Mouse (Mus musculus) neural tube, embryonic 13.5 days (tissue): ENCODE results near the gene Pinlyp. TPM values are rescaled to one million over a fixed set of nuclear protein-coding genes. Genes with fewer than 3 reads are reported as not detected.

Experiments used
- ATAC-seq: fragments of 200-750 bp; cut with Nextera tagmentation; 2 replicates; pipeline ENCODE4 v1.8.0; 2017; ENCODE audit warnings: low read depth, mild to moderate bottlenecking, moderate TSS enrichment, moderate library complexity
- H3K27ac ChIP-seq: fragments of 300-500 bp; sonication (generic); replicated peaks from 2 replicates; pipeline ENCODE4 v1.5.1; 2015; ENCODE audit warnings: moderate library complexity, mild to moderate bottlenecking, inconsistent platforms
- H3K27me3 ChIP-seq: fragments of 300-500 bp; sonication (generic); 2 replicates; pipeline ENCODE4 v1.6.1; 2015; ENCODE audit warnings: mild to moderate bottlenecking, inconsistent platforms
- H3K36me3 ChIP-seq: fragments of 300-500 bp; sonication (generic); 2 replicates; pipeline ENCODE4 v1.6.1; 2015; ENCODE audit warnings: mild to moderate bottlenecking, inconsistent platforms
- H3K4me1 ChIP-seq: fragments of 300-500 bp; sonication (generic); replicated peaks from 2 replicates; pipeline ENCODE4 v1.6.1; 2015; ENCODE audit warnings: inconsistent platforms
- H3K4me2 ChIP-seq: fragments of 300-500 bp; sonication (generic); 2 replicates; pipeline ENCODE4 v1.6.1; 2015; ENCODE audit warnings: inconsistent platforms, mild to moderate bottlenecking, moderate library complexity
- H3K4me3 ChIP-seq: fragments of 300-500 bp; sonication (generic); 2 replicates; pipeline ENCODE4 v1.5.1; 2015; ENCODE audit warnings: mild to moderate bottlenecking, inconsistent platforms
- H3K9ac ChIP-seq: fragments of 300-500 bp; sonication (generic); 2 replicates; pipeline ENCODE4 v1.6.1; 2015; ENCODE audit warnings: moderate library complexity, mild to moderate bottlenecking, inconsistent platforms
- H3K9me3 ChIP-seq: fragments of 300-500 bp; sonication (generic); 2 replicates; pipeline ENCODE4 v1.6.1; 2016; ENCODE audit warnings: inconsistent platforms
- WGBS: fragments of 180-500 bp; shearing (Covaris S2); methylation state at CpG from one replicate; pipeline ENCODE4 v1.1.7; 2015; 5-methylcytosine and 5-hydroxymethylcytosine counted together
- polyA plus RNA-seq: library from polyadenylated mRNA; unstranded; fragments of >200 nt; fragmentation: Nextera tagmentation; extraction: Ambion mirVana; gene quantifications from 2 replicates; pipeline ENCODE4 v1.2.1, GENCODE M21; 2015

The Pinlyp gene
- polyA plus RNA-seq, 1 experiment from 2014 or later: not detected

DNA sequence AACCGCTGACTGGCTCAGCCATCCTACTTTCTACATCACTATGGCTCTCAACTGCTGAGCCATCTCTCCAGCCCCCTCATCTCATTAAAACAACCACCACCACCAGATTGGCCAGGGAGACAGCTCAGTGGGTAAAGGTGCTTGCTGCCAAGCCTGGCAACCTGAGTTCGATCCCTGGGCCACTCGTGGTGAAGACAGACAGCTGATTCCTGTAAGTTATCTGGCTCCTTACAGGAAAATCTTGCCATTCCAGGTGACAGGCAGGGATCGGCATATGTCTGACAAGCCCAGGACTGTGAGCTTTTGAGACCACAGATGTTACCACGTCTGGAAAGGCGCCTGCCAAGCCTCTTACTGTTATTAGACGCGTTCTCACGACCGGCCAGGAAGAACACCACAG, 31.9 kb upstream of the Pinlyp start:
- WGBS: 92% methylated on average over 10 of the region's 10 CpGs
- Histone ChIP-seq H3K4me3 (no peak overlapping the region), H3K36me3 (0 out of 2 replicates have a peak, but pooled peaks cover 2% of the 10 kb centered on the region), H3K9me3 (no peaks in the 10 kb centered on the region), H3K4me1 (no peaks in the 10 kb centered on the region), H3K9ac (no peak overlapping the region), H3K27ac (no peak overlapping the region), H3K4me2 (no peak overlapping the region), H3K27me3 (no peaks in the 10 kb centered on the region)
- no peak for ATAC-seq

DNA sequence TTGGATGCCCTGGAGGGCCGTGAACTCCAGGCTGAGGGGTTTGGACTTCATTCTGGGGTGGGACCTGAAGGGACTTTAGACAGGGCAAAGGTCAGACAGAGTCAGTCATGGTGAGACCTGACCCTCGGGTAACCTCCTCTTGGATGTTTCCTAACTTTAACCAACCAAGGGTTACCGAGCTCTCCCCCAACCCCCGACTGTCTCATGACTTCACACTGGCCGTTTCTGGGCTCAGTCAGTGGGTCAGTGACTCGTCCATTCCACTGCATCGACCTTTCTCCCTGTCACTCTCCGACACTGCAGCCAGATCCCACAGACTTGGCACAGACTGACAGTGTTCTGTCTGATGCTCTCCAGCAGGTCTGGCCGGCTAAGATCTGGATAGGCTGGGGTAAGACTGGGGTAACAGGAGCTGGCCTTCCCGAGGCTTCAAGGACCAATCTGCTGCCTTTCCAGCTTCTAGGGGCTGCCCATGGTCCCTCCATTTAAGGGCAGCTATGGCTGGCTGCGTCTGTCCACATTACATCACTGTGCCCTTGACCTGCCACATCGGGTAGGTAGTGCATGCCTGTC, 28.4 kb upstream of the Pinlyp start:
- no peak; the same call in 1 of the 2 replicates for ATAC-seq

DNA sequence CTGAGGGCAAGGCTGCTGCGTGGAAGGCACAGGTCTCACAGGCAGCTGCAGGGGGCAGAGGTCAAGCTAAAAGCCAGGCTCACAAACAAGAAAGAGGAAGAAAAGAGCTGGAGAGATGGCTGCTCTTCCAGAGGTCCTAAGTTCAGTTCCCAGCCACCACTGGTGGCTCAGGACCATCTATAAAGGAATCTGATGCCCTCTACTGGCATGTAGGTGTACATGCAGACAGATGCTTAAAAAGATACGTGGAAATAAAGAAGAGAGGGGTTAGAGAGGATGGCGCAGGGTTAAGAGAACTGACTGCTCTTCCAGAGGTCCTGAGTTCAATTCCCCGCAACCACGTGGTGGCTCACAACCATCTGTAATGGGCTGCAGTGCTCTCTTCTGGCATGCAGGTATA, 26.5 kb upstream of the Pinlyp start:
- Histone ChIP-seq H3K4me2 (no peak overlapping the region), H3K27me3 (no peaks in the 10 kb centered on the region), H3K9ac (no peak overlapping the region), H3K27ac (no peak overlapping the region), H3K36me3 (peaks cover 47% of the 10 kb centered on the region), H3K4me1 (no peaks in the 10 kb centered on the region), H3K9me3 (no peaks in the 10 kb centered on the region), H3K4me3 (no peak overlapping the region)
- WGBS: 60% methylated on average over 5 of the region's 5 CpGs
- no peak for ATAC-seq

More for the DNA sequence above, 28.4 kb upstream of the Pinlyp start:
- 65% methylated on average over 12 of the region's 12 CpGs for WGBS
- no peak overlapping the region for H3K4me3 ChIP-seq
- peaks cover 28% of the 10 kb centered on the region for H3K36me3 ChIP-seq
- H3K4me1 ChIP-seq: no peaks in the 10 kb centered on the region
- no peak overlapping the region for H3K27ac ChIP-seq
- no peaks in the 10 kb centered on the region for H3K27me3 ChIP-seq
- H3K4me2 ChIP-seq: no peak overlapping the region
- no peaks in the 10 kb centered on the region for H3K9me3 ChIP-seq
- H3K9ac ChIP-seq: no peak overlapping the region

DNA sequence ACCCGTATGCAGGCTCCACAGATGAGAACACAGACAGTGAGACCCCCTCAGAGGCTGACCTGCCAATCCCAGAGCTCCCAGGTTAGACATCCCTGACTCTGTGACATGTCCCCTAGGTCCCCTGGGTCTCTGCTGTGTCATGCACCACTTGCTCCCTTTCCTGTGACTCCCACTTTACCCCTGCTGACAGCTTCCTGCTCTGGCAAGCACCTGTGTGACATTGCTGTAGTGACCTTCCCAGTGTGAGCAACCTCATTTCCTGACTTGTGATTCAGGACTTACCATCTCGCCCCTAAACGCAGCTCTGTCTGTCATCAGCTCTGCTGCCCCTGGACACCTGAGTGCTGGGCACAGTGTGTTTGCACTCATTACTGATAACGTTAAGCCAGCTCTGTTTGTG, 25.2 kb upstream of the Pinlyp start:
- Histone ChIP-seq H3K27ac (no peak overlapping the region), H3K4me1 (no peaks in the 10 kb centered on the region), H3K4me2 (no peak overlapping the region), H3K9ac (no peak overlapping the region), H3K27me3 (no peaks in the 10 kb centered on the region), H3K4me3 (no peak overlapping the region), H3K9me3 (no peaks in the 10 kb centered on the region), H3K36me3 (peaks cover 60% of the 10 kb centered on the region)
- 90% methylated on average over 4 of the region's 4 CpGs for WGBS
- ATAC-seq: no peak

DNA sequence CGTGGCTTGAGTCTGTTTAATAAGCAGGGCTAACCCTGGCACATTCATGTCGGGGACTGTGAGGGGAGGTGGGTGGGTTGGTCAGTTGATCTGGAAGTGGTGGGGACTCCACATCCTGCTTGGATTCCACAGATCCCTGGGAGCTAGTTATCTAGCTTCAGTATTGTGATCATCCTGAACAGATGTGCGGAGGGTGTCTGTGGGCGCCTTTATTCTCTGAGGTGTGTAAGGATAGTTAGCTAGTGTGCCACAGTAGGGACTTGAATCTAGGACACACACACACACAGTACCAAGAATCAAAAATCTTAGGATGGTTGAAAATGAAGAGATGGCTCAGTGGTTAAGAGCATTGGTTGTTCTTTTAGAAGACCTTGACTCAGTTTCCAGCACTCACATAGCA, 22.6 kb upstream of the Pinlyp start:
- Histone ChIP-seq H3K4me2 (no peak overlapping the region), H3K9ac (no peak overlapping the region), H3K4me3 (no peak overlapping the region), H3K9me3 (no peaks in the 10 kb centered on the region), H3K27ac (no peak overlapping the region), H3K27me3 (no peaks in the 10 kb centered on the region), H3K36me3 (peaks cover 69% of the 10 kb centered on the region), H3K4me1 (no peaks in the 10 kb centered on the region)
- 93% methylated on average over 4 of the region's 4 CpGs for WGBS
- no peak for ATAC-seq

DNA sequence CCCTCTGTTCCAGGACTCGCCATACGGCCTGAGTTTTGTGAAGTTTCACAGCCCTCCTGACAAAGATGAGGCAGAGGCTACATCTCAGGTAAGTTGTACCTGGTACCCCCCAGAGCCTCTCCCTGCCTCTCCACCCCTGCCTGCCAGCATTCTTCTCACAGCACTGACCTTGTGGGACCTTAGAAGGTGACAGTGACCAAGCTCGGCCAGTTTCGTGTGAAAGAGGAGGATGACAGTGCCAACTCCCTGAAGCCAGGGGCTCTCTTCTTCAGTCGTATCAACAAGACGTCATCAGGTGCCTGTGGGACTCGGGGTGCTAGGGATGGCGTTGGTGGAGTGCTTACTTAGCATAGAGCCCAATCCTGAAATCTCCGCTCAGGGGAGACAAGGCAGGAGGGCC, 20.3 kb upstream of the Pinlyp start:
- no peaks in the 10 kb centered on the region for H3K9me3 ChIP-seq
- H3K4me3 ChIP-seq: no peak overlapping the region
- H3K36me3 ChIP-seq: peaks cover 66% of the 10 kb centered on the region
- H3K27ac ChIP-seq: no peak overlapping the region
- H3K4me1 ChIP-seq: no peaks in the 10 kb centered on the region
- no peaks in the 10 kb centered on the region for H3K27me3 ChIP-seq
- H3K9ac ChIP-seq: no peak overlapping the region
- no peak for ATAC-seq
- 93% methylated on average over 9 of the region's 9 CpGs for WGBS
- no peak overlapping the region for H3K4me2 ChIP-seq

DNA sequence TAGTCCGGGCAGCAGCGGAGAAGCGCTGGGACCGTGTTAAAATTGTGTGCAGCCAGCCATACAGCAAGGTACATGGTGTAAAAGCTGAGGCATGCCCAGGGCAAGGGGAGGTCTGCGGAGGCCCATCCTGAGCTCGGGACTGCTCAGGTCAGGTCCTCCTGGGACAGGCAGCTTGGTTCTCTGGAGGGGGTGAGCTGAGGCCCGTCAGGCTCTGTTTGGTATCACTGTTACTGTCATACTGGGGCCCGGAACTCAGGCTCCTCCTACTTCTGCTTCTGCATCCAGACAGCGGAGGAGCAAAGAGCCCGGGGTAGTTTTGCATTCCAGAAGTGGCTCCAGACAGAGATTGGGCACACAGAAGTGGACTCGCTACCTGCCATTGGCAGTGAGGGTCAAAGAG, 19.7 kb upstream of the Pinlyp start:
- no peaks in the 10 kb centered on the region for H3K9me3 ChIP-seq
- H3K4me2 ChIP-seq: no peak overlapping the region
- H3K27me3 ChIP-seq: no peaks in the 10 kb centered on the region
- H3K9ac ChIP-seq: no peak overlapping the region
- H3K36me3 ChIP-seq: peaks cover 66% of the 10 kb centered on the region
- no peak overlapping the region for H3K27ac ChIP-seq
- 97% methylated on average over 11 of the region's 11 CpGs for WGBS
- ATAC-seq: no peak
- no peak overlapping the region for H3K4me3 ChIP-seq
- no peaks in the 10 kb centered on the region for H3K4me1 ChIP-seq

DNA sequence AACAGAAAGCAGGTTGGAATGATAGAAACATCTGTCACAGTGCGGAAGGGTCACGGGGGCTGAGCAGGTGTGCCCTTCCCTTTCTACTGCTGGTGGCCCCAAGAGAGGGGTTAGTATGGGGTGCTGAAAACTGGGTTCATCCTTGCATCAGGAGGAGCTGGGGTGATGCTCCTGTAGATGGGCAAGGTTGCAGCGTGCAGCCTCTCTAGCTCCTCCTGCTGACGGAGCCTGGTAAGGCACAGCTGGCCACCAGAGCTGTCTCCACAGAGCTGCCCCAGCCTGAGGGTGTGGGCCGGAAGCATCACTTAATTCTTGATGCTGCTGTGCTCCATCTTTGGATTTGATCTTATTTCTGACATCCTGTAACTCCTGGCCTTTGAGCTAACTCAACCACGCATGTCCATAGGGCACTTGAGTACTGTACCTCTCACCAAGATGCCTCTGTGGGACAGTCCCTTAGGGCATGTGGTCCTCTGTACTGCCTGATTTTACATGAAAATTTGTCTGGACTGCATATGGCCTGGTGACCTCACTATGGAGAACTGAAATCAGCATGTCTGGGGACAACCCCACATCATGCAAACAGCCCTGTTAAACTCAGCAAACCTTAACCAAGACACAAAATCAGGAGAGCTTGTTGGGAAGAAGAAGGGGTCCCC, 18.8 kb upstream of the Pinlyp start:
- no peaks in the 10 kb centered on the region for H3K9me3 ChIP-seq
- H3K4me1 ChIP-seq: no peaks in the 10 kb centered on the region
- H3K27ac ChIP-seq: no peak overlapping the region
- ATAC-seq: peak; percentile 37; the same call in 1 of the 2 replicates
- H3K4me2 ChIP-seq: no peak overlapping the region
- no peaks in the 10 kb centered on the region for H3K27me3 ChIP-seq
- WGBS: 59% methylated on average over 6 of the region's 6 CpGs
- peaks cover 66% of the 10 kb centered on the region for H3K36me3 ChIP-seq
- H3K9ac ChIP-seq: no peak overlapping the region
- no peak overlapping the region for H3K4me3 ChIP-seq

DNA sequence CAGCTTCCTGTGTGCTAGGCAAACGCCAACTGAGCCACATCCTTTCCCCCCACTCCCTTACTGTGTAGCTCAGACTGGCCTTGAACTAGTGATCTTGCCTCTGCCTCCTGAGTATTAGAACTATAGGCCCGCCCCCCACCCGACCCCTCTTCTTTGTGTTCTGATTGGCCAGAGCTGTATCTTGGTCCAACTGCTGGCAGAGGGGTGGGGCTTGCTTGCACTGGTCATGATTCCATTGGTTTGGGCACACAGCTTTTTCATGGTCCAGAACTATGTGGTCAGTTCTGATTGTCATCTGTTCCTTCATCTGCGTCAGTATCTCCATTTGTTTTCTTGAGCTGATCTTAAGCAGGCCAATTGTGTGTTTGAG, 17.9 kb upstream of the Pinlyp start:
- Histone ChIP-seq H3K4me1 (no peaks in the 10 kb centered on the region), H3K4me2 (no peak overlapping the region), H3K9ac (no peak overlapping the region), H3K36me3 (peaks cover 61% of the 10 kb centered on the region), H3K27me3 (no peaks in the 10 kb centered on the region), H3K4me3 (no peak overlapping the region), H3K9me3 (no peaks in the 10 kb centered on the region), H3K27ac (no peak overlapping the region)
- WGBS: 89% methylated on average over 4 of the region's 4 CpGs
- ATAC-seq: no peak

DNA sequence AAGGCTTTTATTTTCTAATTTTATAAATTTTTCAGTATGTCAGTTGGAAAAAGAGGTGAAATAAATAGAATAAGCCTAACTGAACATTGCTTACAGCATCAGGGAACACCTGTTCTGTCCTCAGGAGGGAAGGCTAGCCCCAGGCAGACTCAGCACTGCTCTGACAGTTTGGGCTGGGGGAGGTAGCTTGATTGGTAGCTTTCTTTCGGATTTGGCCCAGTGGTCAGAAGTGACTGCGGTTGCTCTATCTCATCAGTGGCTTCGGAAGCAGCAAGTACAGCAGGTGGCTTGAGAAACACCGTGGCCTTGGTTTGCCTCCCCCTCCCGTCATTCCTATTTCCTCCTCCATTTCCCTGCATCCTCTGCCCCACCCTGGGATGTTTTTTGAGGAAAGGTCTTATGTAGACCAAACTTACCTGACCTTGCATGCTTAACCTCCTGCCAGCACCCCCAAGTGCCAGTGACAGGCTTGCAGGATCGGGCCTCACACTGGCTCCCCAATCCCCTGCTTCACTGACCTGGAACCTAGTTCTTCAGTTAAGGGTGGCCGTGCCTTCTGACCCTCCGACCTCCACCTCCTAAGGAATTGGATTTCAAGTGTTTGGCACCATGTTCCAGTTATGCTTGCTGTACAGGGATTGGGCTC, 17.4 kb upstream of the Pinlyp start:
- Histone ChIP-seq H3K9me3 (no peaks in the 10 kb centered on the region), H3K4me3 (no peak overlapping the region), H3K4me2 (no peak overlapping the region), H3K27ac (no peak overlapping the region), H3K9ac (no peak overlapping the region), H3K4me1 (no peaks in the 10 kb centered on the region), H3K36me3 (peaks cover 56% of the 10 kb centered on the region), H3K27me3 (no peaks in the 10 kb centered on the region)
- 92% methylated on average over 8 of the region's 8 CpGs for WGBS
- no peak for ATAC-seq

DNA sequence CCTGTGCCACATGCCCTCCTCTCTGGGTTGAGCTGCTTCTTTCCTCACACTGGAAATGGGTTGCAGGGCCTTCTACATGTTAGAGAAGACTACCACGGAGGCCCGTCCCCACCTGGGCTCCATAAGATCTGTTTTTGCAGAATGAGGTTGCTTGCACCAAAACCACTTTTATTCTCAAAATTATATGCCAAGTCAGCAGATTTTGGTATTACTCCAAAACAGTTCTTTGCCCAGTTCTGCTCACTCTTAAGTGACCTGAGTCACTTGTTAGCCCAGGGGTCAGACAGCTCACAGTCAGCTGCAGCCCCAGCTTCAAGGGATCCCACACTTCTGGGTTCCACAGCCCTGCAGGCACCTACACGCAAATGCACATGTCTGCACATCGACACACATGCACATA, 15.5 kb upstream of the Pinlyp start:
- H3K4me1 ChIP-seq: no peaks in the 10 kb centered on the region
- no peak overlapping the region for H3K4me3 ChIP-seq
- no peaks in the 10 kb centered on the region for H3K9me3 ChIP-seq
- no peak overlapping the region for H3K4me2 ChIP-seq
- no peak overlapping the region for H3K9ac ChIP-seq
- H3K27me3 ChIP-seq: no peaks in the 10 kb centered on the region
- H3K36me3 ChIP-seq: peaks cover 41% of the 10 kb centered on the region
- no peak for ATAC-seq
- H3K27ac ChIP-seq: no peak overlapping the region
- WGBS: 93% methylated on average over 4 of the region's 4 CpGs

DNA sequence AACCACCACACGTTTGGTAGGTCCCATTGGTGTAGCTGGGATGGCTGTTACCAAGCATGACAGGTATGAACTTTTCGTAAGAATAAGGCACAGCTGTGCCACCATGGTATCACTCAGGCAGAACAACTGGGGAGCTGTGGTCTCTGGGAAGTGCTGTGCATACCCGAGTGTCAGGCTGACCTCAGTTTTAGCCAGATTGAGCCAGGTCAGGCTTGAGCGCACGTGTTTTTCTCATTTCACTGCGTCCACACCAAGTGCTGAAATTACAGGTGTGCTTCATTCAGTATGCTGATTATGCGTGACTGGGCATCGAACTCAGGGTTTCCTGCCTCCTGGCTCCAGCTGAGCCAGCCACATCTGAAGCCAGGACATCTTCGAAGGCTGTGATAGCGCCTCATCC, 9.9 kb upstream of the Pinlyp start:
- Histone ChIP-seq H3K9ac (no peak overlapping the region), H3K27me3 (no peaks in the 10 kb centered on the region), H3K4me3 (no peak overlapping the region), H3K36me3 (peaks cover 55% of the 10 kb centered on the region), H3K4me2 (no peak overlapping the region), H3K27ac (no peak overlapping the region), H3K9me3 (no peaks in the 10 kb centered on the region), H3K4me1 (no peaks in the 10 kb centered on the region)
- 92% methylated on average over 10 of the region's 10 CpGs for WGBS
- no peak for ATAC-seq
